In the genomic region with DNA sequence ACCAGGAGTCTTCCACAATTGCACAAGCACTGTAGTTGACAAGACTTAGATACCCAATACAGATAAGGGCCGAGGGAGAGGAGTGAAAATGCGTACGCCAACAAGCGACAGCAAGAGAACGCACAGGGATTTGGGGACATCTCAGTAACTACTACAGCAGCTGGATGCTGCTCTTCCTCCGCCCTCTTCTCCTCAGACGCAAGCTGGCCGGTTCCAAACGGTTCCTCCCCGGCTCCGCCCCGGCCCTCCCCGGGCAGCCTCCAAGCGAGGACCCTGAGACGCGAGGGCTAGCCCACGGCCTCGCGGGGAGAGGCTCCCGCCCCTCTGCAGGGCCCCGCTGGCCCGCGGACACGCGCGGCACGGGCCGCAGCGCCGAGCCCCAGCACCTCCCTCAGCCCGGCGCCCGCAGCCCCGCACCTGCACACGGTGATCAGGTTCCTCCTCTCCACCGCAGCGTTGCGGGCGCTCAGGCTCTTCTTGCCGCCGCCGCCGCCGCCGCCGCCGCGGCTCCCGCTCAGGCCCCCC, we compare ENCODE assay signal across 8 mouse cellular contexts. TPM values are rescaled to one million over a fixed set of nuclear protein-coding genes. Genes with fewer than 3 reads are reported as not detected.
DNase-seq lines count a peak whose midpoint lies in the region; ATAC-seq lines count a peak whose summit lies in the region.

No protein-coding gene starts in this region.

- H3K4me2 ChIP-seq in intestine, embryonic 15.5 days (replicated peaks): peak overlapping the region; percentile 97

- peak; percentile 43 for DNase-seq in adrenal gland, adult 8-10 months
- DNase-seq in embryo, embryonic 10 days (ENCODE audit: low spot score): peak; percentile 62
- DNase-seq in gastrocnemius, postnatal 25 days: peak; percentile 22
- DNase-seq in left cerebral cortex, adult 9 months (ENCODE audit: low spot score in 2 of 2): peak; percentile 30 to 67
- peak; percentile 82 for DNase-seq in retina, postnatal 1 day
- peak; percentile 65 for DNase-seq in yolk sac, embryonic 10.5 days (ENCODE audit: low spot score)

- no peaks in the 10 kb centered on the region for H3K79me2 ChIP-seq in macrophage (ENCODE audit: inconsistent target)

- no peaks in the 10 kb centered on the region for H3K36me3 ChIP-seq in intestine, embryonic 15.5 days
- H3K36me3 ChIP-seq in macrophage (ENCODE audit: inconsistent target): no peaks in the 10 kb centered on the region

- H3K4me1 ChIP-seq in intestine, embryonic 15.5 days (replicated peaks): no peaks in the 10 kb centered on the region

- H3K27ac ChIP-seq in intestine, embryonic 15.5 days: peak overlapping the region; percentile 77
- no peak overlapping the region for H3K27ac ChIP-seq in macrophage

- 0% methylated on average over 47 of the region's 49 CpGs for WGBS in intestine, embryonic 15.5 days
- WGBS in macrophage (ENCODE audit: missing documents): 2% methylated on average over 38 of the region's 49 CpGs

- peak overlapping the region; percentile 73 for H3K9ac ChIP-seq in intestine, embryonic 15.5 days

- no peaks in the 10 kb centered on the region for H3K9me3 ChIP-seq in intestine, embryonic 15.5 days

- ATAC-seq in intestine, embryonic 15.5 days: peak; percentile 72

- H3K27me3 ChIP-seq in intestine, embryonic 15.5 days (replicated peaks): no peaks in the 10 kb centered on the region

- H3K4me3 ChIP-seq in intestine, embryonic 15.5 days (replicated peaks): peak overlapping the region; percentile 90
- H3K4me3 ChIP-seq in macrophage (ENCODE audit: inconsistent target): peak overlapping the region; percentile 28

RNA-seq across cellular contexts. Expression of gene Rundc3b, which starts 0.6 kb away (rescaled TPM):
- 10 to 100 TPM in 2 of 4 experiments, 1 to 10 TPM in 2; 6.4 to 12.6 (median 10.0) TPM for total RNA-seq in adrenal gland, adult 8-10 months (2022)
- under 1 TPM in 1 of 2 experiments, not detected in 1; 0.11 TPM for total RNA-seq in gastrocnemius, postnatal 25 days (2021)
- 5.6 and 7.2 TPM in 2 replicates for polyA plus RNA-seq in intestine, embryonic 15.5 days (2015; fragmentation: Nextera tagmentation; extraction: Ambion mirVana)
- 1 to 10 TPM in 17 of 26 experiments, under 1 TPM in 8, not detected in 1; 0.30 to 3.2 (median 1.2) TPM for total RNA-seq in macrophage (2018; cell fraction: chromatin; rRNA removed)
- 1 to 10 TPM in 14 of 26 experiments, under 1 TPM in 12; 0.46 to 1.8 (median 1.1) TPM for total RNA-seq in macrophage (2018; cell fraction: cytosol; rRNA removed)
- total RNA-seq in macrophage (2018; cell fraction: nucleus; rRNA removed): 1 to 10 TPM in 19 of 26 experiments, under 1 TPM in 7; 0.36 to 3.2 (median 1.4) TPM
- 0.89 to 1.5 TPM (median 1.2 TPM) in 3 replicates for polyA plus RNA-seq in macrophage (2018)

RNA-seq across cellular contexts. Expression of gene Abcb1a, which starts 37.7 kb away (rescaled TPM):
- 100 to 1,000 TPM in 1 of 4 experiments, 10 to 100 TPM in 3; 41.8 to 110 (median 72.3) TPM for total RNA-seq in adrenal gland, adult 8-10 months (2022)
- 1 to 10 TPM; 2.6 to 3.1 TPM for total RNA-seq in gastrocnemius, postnatal 25 days (2021)
- polyA plus RNA-seq in intestine, embryonic 15.5 days (2015; fragmentation: Nextera tagmentation; extraction: Ambion mirVana): 8.7 and 9.4 TPM in 2 replicates
- total RNA-seq in macrophage (2018; cell fraction: chromatin; rRNA removed): 10 to 100 TPM in 4 of 26 experiments, 1 to 10 TPM in 20, under 1 TPM in 2; 0.62 to 13.2 (median 4.6) TPM
- total RNA-seq in macrophage (2018; cell fraction: cytosol; rRNA removed): 1 to 10 TPM; 2.9 to 9.4 (median 7.0) TPM
- total RNA-seq in macrophage (2018; cell fraction: nucleus; rRNA removed): 10 to 100 TPM in 6 of 26 experiments, 1 to 10 TPM in 20; 5.2 to 11.7 (median 8.4) TPM
- polyA plus RNA-seq in macrophage (2018): 7.6 to 8.1 TPM (median 7.8 TPM) in 3 replicates

Comparison
In these comparisons a context has a peak if more than half of its experiments do, and no peak if none do; other contexts are left out.
1. DNase-seq: peak in every context shown above with its lines; median percentile 82 in retina, postnatal 1 day; 65 in yolk sac, embryonic 10.5 days; 62 in embryo, embryonic 10 days; 48 in left cerebral cortex, adult 9 months; 43 in adrenal gland, adult 8-10 months; 22 in gastrocnemius, postnatal 25 days.
2. RNA of gene Rundc3b, which starts 0.6 kb away (total RNA-seq): 6.4 to 12.6 TPM in adrenal gland, adult 8-10 months; 0.11 TPM in gastrocnemius, postnatal 25 days; every median in the first group is over 4 times any median in the second.
3. RNA of gene Abcb1a, which starts 37.7 kb away (total RNA-seq): 41.8 to 110 TPM in adrenal gland, adult 8-10 months; 2.6 to 3.1 TPM in gastrocnemius, postnatal 25 days; every median in the first group is over 10 times any median in the second.